Mouse (Mus musculus) skeletal muscle tissue, adult 2 months (tissue): ENCODE data around the gene Sun3.

Experiments used
- DNase-seq: peaks from one replicate; pipeline ENCODE4 v3.0.0-alpha.2; 2012; ENCODE audit warnings: low read depth, low spot score

Sun3 gene

GRCm38 (mm10) chr11:8983237-8983861, 65.4 kb downstream of the Sun3 start:
- DNase-seq: peak; percentile 48

DNA sequence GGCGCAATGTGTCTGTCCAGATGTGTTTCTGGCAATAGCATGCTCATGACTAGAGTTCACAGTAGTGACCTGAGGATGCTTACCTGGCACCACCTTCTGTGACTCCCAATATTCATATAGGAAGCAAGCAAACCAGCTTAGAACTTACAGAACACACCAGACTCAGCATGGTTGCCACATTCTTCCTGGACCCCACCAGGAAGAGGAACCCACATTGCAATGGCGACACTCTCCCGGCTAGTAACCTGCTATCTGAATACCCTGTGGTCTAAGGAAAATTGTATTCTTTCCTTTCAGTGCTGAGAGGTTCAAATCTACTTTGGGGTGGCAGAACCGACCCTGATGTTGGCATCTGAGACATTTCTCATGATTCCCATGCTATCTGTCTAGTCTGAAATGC, 70.6 kb downstream of the Sun3 start:
- no peak for DNase-seq

GRCm38 (mm10) chr11:8973166-8973565, 75.6 kb downstream of the Sun3 start, which contains the start of gene Pkd1l1:
Pkd1l1 (minus strand) TSS chr11:8973266.
- no peak for DNase-seq

DNA sequence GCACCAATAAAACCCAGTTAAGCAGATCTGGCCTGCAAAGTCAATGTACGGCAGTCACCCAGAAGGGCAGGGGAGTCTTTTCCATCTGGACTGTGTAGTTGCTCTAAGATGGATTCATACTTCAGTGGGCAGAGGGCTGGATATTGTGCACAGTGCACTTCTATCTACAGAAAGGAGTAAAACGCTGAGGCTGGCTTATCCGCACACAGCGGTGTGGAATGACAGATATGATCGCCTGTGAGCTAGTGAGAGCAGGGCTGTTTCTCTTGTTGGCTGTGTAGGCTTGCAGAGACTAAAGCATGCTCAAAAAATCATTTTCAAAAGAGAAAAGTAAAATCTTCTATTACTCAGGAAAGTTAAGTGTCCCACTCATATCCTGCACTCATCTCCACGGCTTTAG, 76.7 kb downstream of the Sun3 start:
- DNase-seq: no peak

GRCm38 (mm10) chr11:8970509-8970908, 78.3 kb downstream of the Sun3 start:
- DNase-seq: no peak

DNA sequence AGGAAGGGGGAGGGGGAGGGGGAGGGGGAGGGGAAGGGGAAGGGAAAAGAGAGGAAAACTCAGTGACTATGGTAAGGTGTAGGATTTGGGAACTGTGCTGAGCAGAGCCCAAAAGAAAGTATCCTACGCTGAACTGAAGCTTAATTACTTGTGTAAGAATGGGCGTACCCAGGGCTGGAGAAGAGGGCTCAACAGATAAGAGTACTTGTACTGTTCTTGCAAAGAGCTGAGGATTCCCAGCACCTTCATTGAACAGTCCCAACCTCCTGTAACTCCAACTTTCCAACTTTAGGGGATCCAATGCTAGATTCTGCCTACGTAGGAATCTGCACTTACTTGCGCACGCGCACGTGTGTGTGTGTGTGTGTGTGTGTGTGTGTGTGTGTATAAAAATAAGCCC, 80.7 kb downstream of the Sun3 start:
- no peak for DNase-seq
